Mouse (Mus musculus) lung, postnatal 0 days (tissue): ENCODE results near the gene Poldip2.

Experiments used
- CTCF ChIP-seq: IDR thresholded peaks from 2 replicates; pipeline ENCODE4 v1.5.1; 2016; ENCODE audit warnings: antibody characterized with exemption, mild to moderate bottlenecking
- EP300 ChIP-seq: IDR thresholded peaks from 2 replicates; pipeline ENCODE4 v1.6.1; 2016; ENCODE audit warnings: antibody characterized with exemption, mild to moderate bottlenecking, control low read depth

DNA sequence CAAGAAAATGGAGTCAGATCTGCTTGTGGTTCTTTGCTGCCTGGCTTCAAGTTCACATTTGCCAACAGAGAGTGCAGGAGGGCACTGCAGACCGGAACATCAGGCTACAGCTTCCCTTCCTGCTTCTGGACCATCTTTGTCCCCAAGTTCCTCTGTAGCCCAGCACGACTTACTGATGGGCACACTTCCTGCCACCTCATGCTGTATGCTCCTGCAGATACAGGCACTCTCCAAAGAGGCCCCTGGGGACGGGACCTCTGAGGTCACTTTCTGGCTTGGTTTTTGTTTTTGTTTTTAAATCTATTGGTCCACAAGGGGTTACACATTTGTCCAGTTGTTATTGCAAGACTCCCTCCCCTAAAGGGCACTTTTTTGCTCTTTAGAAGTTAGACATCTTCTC is 57.8 kb downstream of the Poldip2 start:
- TF ChIP-seq EP300 (no peak), CTCF (no peak)
